Mouse (Mus musculus): ENCODE results near the gene Mybpc3. TPM values are rescaled to one million over a fixed set of nuclear protein-coding genes. Genes with fewer than 3 reads are reported as not detected.

Mybpc3 gene
- polyA plus RNA-seq, 1 experiment from 2014 or later = 0.47 TPM

GRCm38 (mm10) chr2:91151331-91151730 lies 33.4 kb downstream of the Mybpc3 start:
- H3K27me3 ChIP-seq (ENCODE audit: insufficient read depth, low read length) = no peaks in the 10 kb centered on the region
- 66% methylated on average over 1 of the region's 1 CpGs for WGBS
- H3K9ac ChIP-seq = no peak overlapping the region
- no peak for TF ChIP-seq CTCF (IDR thresholded peaks at IDR 0.05; ENCODE audit: low read depth)
- H3K9me3 ChIP-seq (ENCODE audit: low read depth, low read length) = no peaks in the 10 kb centered on the region
- no peak for DNase-seq
- ATAC-seq (ENCODE audit: insufficient read depth) = no peak
- H3K4me3 ChIP-seq (ENCODE audit: low read depth, low read length) = no peak overlapping the region
- H3K4me1 ChIP-seq (ENCODE audit: insufficient read depth) = no peaks in the 10 kb centered on the region
- H3K36me3 ChIP-seq (ENCODE audit: insufficient read depth) = peaks cover 22% of the 10 kb centered on the region
- H3K4me2 ChIP-seq = no peak overlapping the region
- no peak overlapping the region for H3K27ac ChIP-seq (ENCODE audit: low read depth)

DNA sequence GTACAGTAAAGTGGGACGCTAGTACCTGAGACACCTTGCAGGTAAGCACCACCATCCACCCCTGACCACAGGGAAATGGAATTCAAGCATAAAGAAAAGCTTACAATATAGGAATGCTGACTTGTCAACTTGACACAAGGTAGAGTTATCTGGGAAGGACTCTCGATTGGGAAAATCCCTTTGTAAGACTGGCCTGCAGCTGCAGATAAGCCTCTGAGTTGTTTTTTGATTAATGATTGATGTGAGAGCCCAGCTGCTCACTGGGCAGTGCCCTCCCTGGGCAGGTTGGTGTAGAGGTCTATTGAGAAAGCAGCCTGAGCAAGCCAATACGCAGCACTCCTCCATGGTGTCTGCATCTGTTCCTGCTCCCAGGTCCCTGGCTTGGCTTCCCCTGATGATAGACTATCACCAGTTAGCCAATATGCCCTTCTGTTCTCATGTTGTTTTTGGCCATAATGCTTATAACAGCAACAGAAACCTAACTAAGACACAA lies 35.0 kb downstream of the Mybpc3 start:
- H3K9me3 ChIP-seq (ENCODE audit: low read depth, low read length) = no peaks in the 10 kb centered on the region
- peaks cover 18% of the 10 kb centered on the region for H3K36me3 ChIP-seq (ENCODE audit: insufficient read depth)
- DNase-seq = no peak
- H3K4me3 ChIP-seq (ENCODE audit: low read depth, low read length) = no peak overlapping the region
- 68% methylated on average over 3 of the region's 3 CpGs for WGBS
- H3K9ac ChIP-seq = no peak overlapping the region
- H3K4me1 ChIP-seq (ENCODE audit: insufficient read depth) = no peaks in the 10 kb centered on the region
- no peak for ATAC-seq (ENCODE audit: insufficient read depth)
- no peak for TF ChIP-seq CTCF (IDR thresholded peaks at IDR 0.05; ENCODE audit: low read depth)
- no peak overlapping the region for H3K4me2 ChIP-seq
- no peak overlapping the region for H3K27ac ChIP-seq (ENCODE audit: low read depth)
- no peaks in the 10 kb centered on the region for H3K27me3 ChIP-seq (ENCODE audit: insufficient read depth, low read length)

- Histone ChIP-seq H3K4me3 (ENCODE audit: low read depth, low read length) (no peak overlapping the region), H3K9ac (no peak overlapping the region), H3K36me3 (ENCODE audit: insufficient read depth) (peaks cover 18% of the 10 kb centered on the region), H3K27me3 (ENCODE audit: insufficient read depth, low read length) (no peaks in the 10 kb centered on the region), H3K4me2 (no peak overlapping the region), H3K27ac (ENCODE audit: low read depth) (no peak overlapping the region), H3K4me1 (ENCODE audit: insufficient read depth) (no peaks in the 10 kb centered on the region), H3K9me3 (ENCODE audit: low read depth, low read length) (no peaks in the 10 kb centered on the region)
- DNase-seq (no peak), ATAC-seq (ENCODE audit: insufficient read depth) (no peak)
- TF ChIP-seq CTCF (IDR thresholded peaks at IDR 0.05; ENCODE audit: low read depth) = no peak
- 86% methylated on average over 3 of the region's 3 CpGs for WGBS
Observed at GRCm38 (mm10) chr2:91154091-91154490, 36.1 kb downstream of the Mybpc3 start.

DNA sequence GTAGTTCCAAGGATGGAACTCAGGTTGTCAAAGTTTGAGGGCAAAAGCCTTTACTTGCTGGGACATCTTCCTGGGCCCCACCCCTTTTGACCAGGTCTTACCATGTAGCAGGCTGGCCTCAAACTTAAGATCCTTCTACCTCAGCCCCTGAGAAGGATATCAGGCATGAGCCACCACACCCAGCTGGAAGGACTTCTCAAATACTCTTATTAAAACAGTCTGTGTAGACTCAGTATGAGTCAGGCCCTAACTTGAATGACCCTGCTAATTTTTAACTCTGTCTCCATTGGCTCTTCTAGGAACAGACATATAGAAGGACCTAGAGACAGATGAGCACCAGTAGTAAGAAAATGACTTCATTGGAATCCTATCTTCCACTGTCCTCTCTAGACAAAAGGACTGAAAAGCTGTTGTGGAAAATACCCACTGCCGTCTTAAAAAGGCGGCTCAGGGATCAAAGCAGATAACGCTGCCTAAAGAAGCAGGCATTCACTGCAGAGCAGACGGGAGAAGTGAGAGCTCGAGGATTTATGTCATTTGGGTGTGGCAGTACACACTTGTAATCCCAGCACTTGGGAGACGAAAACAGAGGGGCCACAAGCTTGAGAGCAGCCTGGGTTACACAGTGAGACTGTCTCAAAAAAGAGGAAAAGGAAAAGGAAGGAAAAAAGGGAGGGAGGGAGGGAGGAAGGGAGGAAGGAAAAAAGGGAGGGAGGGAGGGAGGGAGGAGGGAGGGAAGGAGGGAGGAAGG lies 39.2 kb downstream of the Mybpc3 start:
- H3K27ac ChIP-seq (ENCODE audit: low read depth) = no peak overlapping the region
- peaks cover 7% of the 10 kb centered on the region; the same call in 1 of the 2 replicates for H3K36me3 ChIP-seq (ENCODE audit: insufficient read depth)
- no peaks in the 10 kb centered on the region for H3K27me3 ChIP-seq (ENCODE audit: insufficient read depth, low read length)
- WGBS = 33% methylated on average over 6 of the region's 6 CpGs
- no peak for TF ChIP-seq CTCF (IDR thresholded peaks at IDR 0.05; ENCODE audit: low read depth)
- DNase-seq = no peak
- no peak overlapping the region for H3K4me2 ChIP-seq
- no peak for ATAC-seq (ENCODE audit: insufficient read depth)
- no peaks in the 10 kb centered on the region for H3K9me3 ChIP-seq (ENCODE audit: low read depth, low read length)
- H3K4me3 ChIP-seq (ENCODE audit: low read depth, low read length) = no peak overlapping the region
- no peaks in the 10 kb centered on the region for H3K4me1 ChIP-seq (ENCODE audit: insufficient read depth)
- H3K9ac ChIP-seq = no peak overlapping the region

GRCm38 (mm10) chr2:91160591-91160990 lies 42.6 kb downstream of the Mybpc3 start:
- peaks cover 17% of the 10 kb centered on the region for H3K36me3 ChIP-seq (ENCODE audit: insufficient read depth)
- DNase-seq (peak; percentile 28), ATAC-seq (ENCODE audit: insufficient read depth) (no peak)
- peak overlapping the region; percentile 66 for H3K27ac ChIP-seq (ENCODE audit: low read depth)
- no peaks in the 10 kb centered on the region for H3K27me3 ChIP-seq (ENCODE audit: insufficient read depth, low read length)
- no peaks in the 10 kb centered on the region for H3K4me1 ChIP-seq (ENCODE audit: insufficient read depth)
- no peak for TF ChIP-seq CTCF (IDR thresholded peaks at IDR 0.05; ENCODE audit: low read depth)
- no peak overlapping the region for H3K9ac ChIP-seq
- no peak overlapping the region for H3K4me2 ChIP-seq
- no peak overlapping the region for H3K4me3 ChIP-seq (ENCODE audit: low read depth, low read length)
- WGBS = 62% methylated on average over 6 of the region's 6 CpGs
- no peaks in the 10 kb centered on the region for H3K9me3 ChIP-seq (ENCODE audit: low read depth, low read length)

- 81% methylated on average over 4 of the region's 4 CpGs for WGBS
- H3K36me3 ChIP-seq (ENCODE audit: insufficient read depth) = peaks cover 17% of the 10 kb centered on the region
Observed at GRCm38 (mm10) chr2:91162952-91163351, 45.0 kb downstream of the Mybpc3 start.

GRCm38 (mm10) chr2:91163532-91163931 lies 45.6 kb downstream of the Mybpc3 start:
- WGBS = 85% methylated on average over 5 of the region's 5 CpGs
- ATAC-seq (ENCODE audit: insufficient read depth) = no peak

More at GRCm38 (mm10) chr2:91162952-91163351, 45.0 kb downstream of the Mybpc3 start:
- no peaks in the 10 kb centered on the region for H3K4me1 ChIP-seq (ENCODE audit: insufficient read depth)
- TF ChIP-seq CTCF (IDR thresholded peaks at IDR 0.05; ENCODE audit: low read depth) = no peak
- DNase-seq (no peak), ATAC-seq (ENCODE audit: insufficient read depth) (no peak)
- H3K27ac ChIP-seq (ENCODE audit: low read depth) = no peak overlapping the region
- H3K27me3 ChIP-seq (ENCODE audit: insufficient read depth, low read length) = no peaks in the 10 kb centered on the region
- no peaks in the 10 kb centered on the region for H3K9me3 ChIP-seq (ENCODE audit: low read depth, low read length)
- H3K4me3 ChIP-seq (ENCODE audit: low read depth, low read length) = no peak overlapping the region
- no peak overlapping the region for H3K4me2 ChIP-seq
- H3K9ac ChIP-seq = no peak overlapping the region

More at GRCm38 (mm10) chr2:91163532-91163931, 45.6 kb downstream of the Mybpc3 start:
- no peaks in the 10 kb centered on the region for H3K27me3 ChIP-seq (ENCODE audit: insufficient read depth, low read length)
- no peaks in the 10 kb centered on the region for H3K4me1 ChIP-seq (ENCODE audit: insufficient read depth)
- H3K27ac ChIP-seq (ENCODE audit: low read depth) = no peak overlapping the region
- no peak for DNase-seq
- no peaks in the 10 kb centered on the region for H3K9me3 ChIP-seq (ENCODE audit: low read depth, low read length)
- peaks cover 17% of the 10 kb centered on the region for H3K36me3 ChIP-seq (ENCODE audit: insufficient read depth)
- no peak overlapping the region for H3K9ac ChIP-seq
- no peak overlapping the region for H3K4me2 ChIP-seq
- no peak overlapping the region for H3K4me3 ChIP-seq (ENCODE audit: low read depth, low read length)
- no peak for TF ChIP-seq CTCF (IDR thresholded peaks at IDR 0.05; ENCODE audit: low read depth)
